Mouse (Mus musculus): Measurements from ENCODE around the gene Amn1.

- no peak for TF ChIP-seq CTCF (IDR thresholded peaks at IDR 0.05; ENCODE audit: low read depth)
- no peak for TF ChIP-seq EP300 (IDR thresholded peaks at IDR 0.05; ENCODE audit: low read depth)
These were observed 57.4 kb downstream of the Amn1 start for GRCm38 (mm10) chr6:149131111-149131510.
